Comparison of ENCODE assay signal across 13 mouse cellular contexts in genomic region chr9:42642821-42643220, GRCm38 (mm10).
DNase-seq lines count a peak whose midpoint lies in the region; ATAC-seq lines count a peak whose summit lies in the region.
"Had no signal": no experiment of that assay in that cellular context is flagged by ENCODE, and none has a peak within 500 bp of the region (broad histone marks: within the 10 kb centered on the region; RNA-seq: fewer than 3 reads in every experiment).

No protein-coding gene starts in this region.

- H3K27me3 ChIP-seq in forebrain, embryonic 16.5 days (replicated peaks; ENCODE audit: control insufficient read depth, insufficient read depth, low read length): no peaks in the 10 kb centered on the region
- no peaks in the 10 kb centered on the region; the same call in 1 of the 2 replicates for H3K27me3 ChIP-seq in neural tube, embryonic 12.5 days (replicated peaks)

- peak; percentile 85 for ATAC-seq in forebrain, embryonic 16.5 days
- ATAC-seq in neural tube, embryonic 12.5 days (ENCODE audit: low FRiP score, low read depth): peak; percentile 65
- ATAC-seq: intestine, postnatal 0 days; lung, postnatal 0 days had no signal

- no peak overlapping the region; the same call in 1 of the 2 replicates for H3K27ac ChIP-seq in forebrain, embryonic 16.5 days (ENCODE audit: low read length)
- no peak overlapping the region for H3K27ac ChIP-seq in neural tube, embryonic 12.5 days
- H3K27ac ChIP-seq: limb, embryonic 13.5 days had no signal

- no peaks in the 10 kb centered on the region for H3K36me3 ChIP-seq in forebrain, embryonic 16.5 days (ENCODE audit: control insufficient read depth, insufficient read depth)
- H3K36me3 ChIP-seq in neural tube, embryonic 12.5 days: no peaks in the 10 kb centered on the region
- H3K36me3 ChIP-seq: limb, embryonic 13.5 days had no signal

- no peak overlapping the region for H3K4me2 ChIP-seq in forebrain, embryonic 16.5 days (ENCODE audit: low read length)
- no peak overlapping the region for H3K4me2 ChIP-seq in neural tube, embryonic 12.5 days (replicated peaks)
- H3K4me2 ChIP-seq: limb, embryonic 13.5 days had no signal

- no peaks in the 10 kb centered on the region for H3K9me3 ChIP-seq in forebrain, embryonic 16.5 days (ENCODE audit: control insufficient read depth, low read length)
- no peaks in the 10 kb centered on the region for H3K9me3 ChIP-seq in neural tube, embryonic 12.5 days
- H3K9me3 ChIP-seq: limb, embryonic 13.5 days had no signal

- 17% methylated on average over 5 of the region's 5 CpGs for WGBS in forebrain, embryonic 16.5 days
- 31% methylated on average over 5 of the region's 5 CpGs for WGBS in neural tube, embryonic 12.5 days

- H3K4me3 ChIP-seq in forebrain, embryonic 16.5 days (replicated peaks; ENCODE audit: low read length): no peak overlapping the region
- no peak overlapping the region for H3K4me3 ChIP-seq in neural tube, embryonic 12.5 days
- H3K4me3 ChIP-seq: limb, embryonic 13.5 days had no signal

- H3K4me1 ChIP-seq in forebrain, embryonic 16.5 days (replicated peaks; ENCODE audit: control insufficient read depth, insufficient read depth, low read length): peaks cover 19% of the 10 kb centered on the region
- peaks cover 31% of the 10 kb centered on the region for H3K4me1 ChIP-seq in neural tube, embryonic 12.5 days

- H3K9ac ChIP-seq in forebrain, embryonic 16.5 days (replicated peaks; ENCODE audit: low read depth, low read length): no peak overlapping the region; the same call in 1 of the 2 replicates
- H3K9ac ChIP-seq in neural tube, embryonic 12.5 days: no peak overlapping the region
- H3K9ac ChIP-seq: limb, embryonic 13.5 days had no signal

- peak; percentile 20 for DNase-seq in embryo, embryonic 11 days
- DNase-seq in embryo, embryonic 10 days (ENCODE audit: low spot score): no peak
- peak; percentile 43 to 61 for DNase-seq in layer of hippocampus, postnatal 10 days (ENCODE audit: low spot score in 2 of 2)
- no peak for DNase-seq in spleen, postnatal 4 days (ENCODE audit: low spot score in 2 of 2)
- no peak for DNase-seq in heart, adult 11 months
- DNase-seq in kidney, adult 8-10 months: no peak
- DNase-seq: adrenal gland, adult 2 months; cerebellum, adult 8-10 months had no signal

Comparison
In these comparisons a context has a peak if more than half of its experiments do, and no peak if none do; other contexts are left out.
1. DNase-seq: peak in embryo, embryonic 11 days (single experiment) and layer of hippocampus, postnatal 10 days (2 of 2); none in embryo, embryonic 10 days (single experiment), spleen, postnatal 4 days (0 of 2), heart, adult 11 months (single experiment) and kidney, adult 8-10 months (0 of 2).